Mouse (Mus musculus): Measurements from ENCODE around the gene Olfr877. TPM values are rescaled to one million over a fixed set of nuclear protein-coding genes. Genes with fewer than 3 reads are reported as not detected.

Olfr877 gene
- polyA plus RNA-seq, 1 experiment from 2014 or later, result not detected

GRCm38 (mm10) chr9:37905555-37905954 is 51.5 kb downstream of the Olfr877 start:
- ATAC-seq, result no peak
- TF ChIP-seq CTCF (IDR thresholded peaks at IDR 0.05) (no peak), EP300 (IDR thresholded peaks at IDR 0.05) (no peak)
- no peak overlapping the region for H3K4me2 ChIP-seq (replicated peaks; ENCODE audit: low read depth, low read length)
- no peaks in the 10 kb centered on the region for H3K9me3 ChIP-seq (ENCODE audit: low read length)
- H3K36me3 ChIP-seq (ENCODE audit: insufficient read depth, low read length), result no peaks in the 10 kb centered on the region
- no peak overlapping the region for H3K4me3 ChIP-seq (ENCODE audit: low read depth, low read length)
- H3K27ac ChIP-seq (ENCODE audit: low read length), result no peak overlapping the region
- no peak for DNase-seq (ENCODE audit: low spot score)
- no peak overlapping the region for H3K9ac ChIP-seq (replicated peaks; ENCODE audit: low read depth)
- H3K27me3 ChIP-seq (replicated peaks; ENCODE audit: insufficient read depth, low read length), result no peaks in the 10 kb centered on the region
- H3K4me1 ChIP-seq (ENCODE audit: insufficient read depth, low read depth, low read length), result no peaks in the 10 kb centered on the region
- WGBS, result 58% methylated on average over 3 of the region's 3 CpGs

Other genes starting within 250 kb of the Olfr877 start
- 19.2 and 21.6 TPM in 2 replicates for gene Spa17, start 240.5 kb upstream of the Olfr877 start, polyA plus RNA-seq (2015; fragmentation: Nextera tagmentation; extraction: Ambion mirVana)
- 153 and 163 TPM in 2 replicates for gene Tbrg1, start 197.0 kb upstream of the Olfr877 start, polyA plus RNA-seq (2015; fragmentation: Nextera tagmentation; extraction: Ambion mirVana)
- gene Panx3, start 185.0 kb upstream of the Olfr877 start, polyA plus RNA-seq (2015; fragmentation: Nextera tagmentation; extraction: Ambion mirVana), result 0.05 and 0.20 TPM in 2 replicates
- gene Olfr160, start 138.0 kb upstream of the Olfr877 start, polyA plus RNA-seq (2015; fragmentation: Nextera tagmentation; extraction: Ambion mirVana), result not detected in 2 replicates
- gene Olfr874, start 109.2 kb upstream of the Olfr877 start, polyA plus RNA-seq (2015; fragmentation: Nextera tagmentation; extraction: Ambion mirVana), result not detected in 2 replicates
- not detected in 2 replicates for gene Olfr875, start 82.4 kb upstream of the Olfr877 start, polyA plus RNA-seq (2015; fragmentation: Nextera tagmentation; extraction: Ambion mirVana)
- not detected in 2 replicates for gene Olfr876, start 51.2 kb upstream of the Olfr877 start, polyA plus RNA-seq (2015; fragmentation: Nextera tagmentation; extraction: Ambion mirVana)
- gene Olfr145, start 42.5 kb downstream of the Olfr877 start, polyA plus RNA-seq (2015; fragmentation: Nextera tagmentation; extraction: Ambion mirVana), result not detected in 2 replicates
- not detected in 2 replicates for gene Olfr878, start 63.6 kb downstream of the Olfr877 start, polyA plus RNA-seq (2015; fragmentation: Nextera tagmentation; extraction: Ambion mirVana)
- gene Olfr881, start 137.6 kb downstream of the Olfr877 start, polyA plus RNA-seq (2015; fragmentation: Nextera tagmentation; extraction: Ambion mirVana), result not detected in 2 replicates
- not detected in 2 replicates for gene Olfr883, start 171.5 kb downstream of the Olfr877 start, polyA plus RNA-seq (2015; fragmentation: Nextera tagmentation; extraction: Ambion mirVana)
- gene Olfr884, start 192.3 kb downstream of the Olfr877 start, polyA plus RNA-seq (2015; fragmentation: Nextera tagmentation; extraction: Ambion mirVana), result not detected in 2 replicates
- not detected in 2 replicates for gene Olfr885, start 207.1 kb downstream of the Olfr877 start, polyA plus RNA-seq (2015; fragmentation: Nextera tagmentation; extraction: Ambion mirVana)
- not detected in 2 replicates for gene Olfr887, start 229.8 kb downstream of the Olfr877 start, polyA plus RNA-seq (2015; fragmentation: Nextera tagmentation; extraction: Ambion mirVana)

Measured in lung, postnatal 0 days (tissue).